Mouse (Mus musculus) forebrain, embryonic 13.5 days (tissue): ENCODE measurements around the gene Ctsd. TPM values are rescaled to one million over a fixed set of nuclear protein-coding genes. Genes with fewer than 3 reads are reported as not detected.
A peak's percentile ranks its signal among the peaks of the same experiment; 100 is the strongest.

Experiments used
- ATAC-seq: fragments of 200-750 bp; cut with Nextera tagmentation; 2 replicates; pipeline ENCODE4 v1.8.0; 2017
- H3K27ac ChIP-seq: fragments of 300-500 bp; sonication (generic); 2 replicates; pipeline ENCODE4 v1.5.1; 2015; ENCODE audit warnings: inconsistent platforms, mild to moderate bottlenecking, moderate library complexity
- H3K27me3 ChIP-seq: fragments of 300-500 bp; sonication (generic); 2 replicates; pipeline ENCODE4 v1.6.1; 2015; ENCODE audit warnings: mild to moderate bottlenecking, inconsistent platforms
- H3K36me3 ChIP-seq: fragments of 300-500 bp; sonication (generic); 2 replicates; pipeline ENCODE4 v1.6.1; 2015; ENCODE audit warnings: mild to moderate bottlenecking, inconsistent platforms; ENCODE audit not compliant: poor library complexity, severe bottlenecking
- H3K4me1 ChIP-seq: fragments of 300-500 bp; sonication (generic); 2 replicates; pipeline ENCODE4 v1.6.1; 2015; ENCODE audit warnings: inconsistent platforms
- H3K4me2 ChIP-seq: fragments of 300-500 bp; sonication (generic); 2 replicates; pipeline ENCODE4 v1.6.1; 2015; ENCODE audit warnings: inconsistent platforms, mild to moderate bottlenecking, moderate library complexity
- H3K4me3 ChIP-seq: fragments of 300-500 bp; sonication (generic); 2 replicates; pipeline ENCODE4 v1.5.1; 2015; ENCODE audit warnings: mild to moderate bottlenecking, inconsistent platforms
- H3K9ac ChIP-seq: fragments of 300-500 bp; sonication (generic); 2 replicates; pipeline ENCODE4 v1.6.1; 2015; ENCODE audit warnings: mild to moderate bottlenecking, inconsistent platforms
- H3K9me3 ChIP-seq: fragments of 300-500 bp; sonication (generic); replicated peaks from 2 replicates; pipeline ENCODE4 v1.6.1; 2016; ENCODE audit warnings: inconsistent platforms
- WGBS: fragments of 180-500 bp; shearing (Covaris S2); methylation state at CpG from one replicate; pipeline ENCODE4 v1.1.7; 2015; 5-methylcytosine and 5-hydroxymethylcytosine counted together
- polyA plus RNA-seq: library from polyadenylated mRNA; unstranded; fragments of >200 nt; fragmentation: Nextera tagmentation; extraction: Ambion mirVana; gene quantifications from 2 replicates; pipeline ENCODE4 v1.2.1, GENCODE M21; 2015

Ctsd gene
- 145 and 166 TPM in 2 replicates for polyA plus RNA-seq

- Histone ChIP-seq H3K9me3 (no peaks in the 10 kb centered on the region), H3K4me3 (peak within 1 kb of the TSS; percentile 87), H3K36me3 (peaks cover 30% of the 10 kb centered on the region), H3K4me2 (peak within 1 kb of the TSS; percentile 90), H3K4me1 (peaks cover 21% of the 10 kb centered on the region), H3K27me3 (0 out of 2 replicates have a peak, but pooled peaks cover 5% of the 10 kb centered on the region), H3K27ac (peak within 1 kb of the TSS; percentile 37), H3K9ac (peak within 1 kb of the TSS; percentile 78)
- ATAC-seq: peak; percentile 97
- WGBS: under 1% methylated on average over 51 of the region's 55 CpGs
Measured at GRCm38 (mm10) chr7:142387419-142388148, at the start of gene Ctsd. Gene Ctsd (minus strand): TSS chr7:142388038.

- Histone ChIP-seq H3K9ac (no peak overlapping the region), H3K9me3 (no peaks in the 10 kb centered on the region), H3K4me2 (no peak overlapping the region), H3K4me1 (no peaks in the 10 kb centered on the region), H3K4me3 (no peak overlapping the region), H3K36me3 (no peaks in the 10 kb centered on the region), H3K27ac (no peak overlapping the region), H3K27me3 (no peaks in the 10 kb centered on the region)
- ATAC-seq: no peak
- 77% methylated on average over 5 of the region's 5 CpGs for WGBS
Measured at GRCm38 (mm10) chr7:142437324-142437723, 49.5 kb upstream of the Ctsd start.

DNA sequence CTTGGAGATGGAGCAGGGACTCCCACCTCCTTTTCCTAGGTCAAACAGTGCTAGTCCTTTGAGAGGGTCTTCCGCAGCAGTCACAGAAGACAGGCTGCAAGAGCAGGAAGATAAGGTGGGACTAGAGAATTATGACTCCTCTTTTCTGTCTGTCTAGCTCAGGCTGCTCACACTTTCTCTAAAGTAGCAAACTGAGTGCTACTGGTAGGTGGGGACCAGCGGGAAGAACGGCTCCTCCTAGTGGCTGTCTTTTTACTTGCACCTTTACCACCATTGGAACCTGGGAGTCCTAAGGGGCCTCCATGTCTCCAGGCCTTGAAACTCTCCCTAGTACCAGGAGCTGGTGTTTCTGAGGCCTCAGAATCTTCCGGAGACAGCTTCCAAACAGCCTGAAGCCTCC lies 47.7 kb upstream of the Ctsd start:
- H3K4me3 ChIP-seq: no peak overlapping the region
- peaks cover 11% of the 10 kb centered on the region for H3K4me1 ChIP-seq
- no peak overlapping the region for H3K9ac ChIP-seq
- no peak overlapping the region for H3K27ac ChIP-seq
- H3K9me3 ChIP-seq: no peaks in the 10 kb centered on the region
- WGBS: 23% methylated on average over 4 of the region's 4 CpGs
- no peaks in the 10 kb centered on the region for H3K27me3 ChIP-seq
- H3K4me2 ChIP-seq: no peak overlapping the region
- peak; percentile 45; the same call in 1 of the 2 replicates for ATAC-seq
- H3K36me3 ChIP-seq: no peaks in the 10 kb centered on the region

DNA sequence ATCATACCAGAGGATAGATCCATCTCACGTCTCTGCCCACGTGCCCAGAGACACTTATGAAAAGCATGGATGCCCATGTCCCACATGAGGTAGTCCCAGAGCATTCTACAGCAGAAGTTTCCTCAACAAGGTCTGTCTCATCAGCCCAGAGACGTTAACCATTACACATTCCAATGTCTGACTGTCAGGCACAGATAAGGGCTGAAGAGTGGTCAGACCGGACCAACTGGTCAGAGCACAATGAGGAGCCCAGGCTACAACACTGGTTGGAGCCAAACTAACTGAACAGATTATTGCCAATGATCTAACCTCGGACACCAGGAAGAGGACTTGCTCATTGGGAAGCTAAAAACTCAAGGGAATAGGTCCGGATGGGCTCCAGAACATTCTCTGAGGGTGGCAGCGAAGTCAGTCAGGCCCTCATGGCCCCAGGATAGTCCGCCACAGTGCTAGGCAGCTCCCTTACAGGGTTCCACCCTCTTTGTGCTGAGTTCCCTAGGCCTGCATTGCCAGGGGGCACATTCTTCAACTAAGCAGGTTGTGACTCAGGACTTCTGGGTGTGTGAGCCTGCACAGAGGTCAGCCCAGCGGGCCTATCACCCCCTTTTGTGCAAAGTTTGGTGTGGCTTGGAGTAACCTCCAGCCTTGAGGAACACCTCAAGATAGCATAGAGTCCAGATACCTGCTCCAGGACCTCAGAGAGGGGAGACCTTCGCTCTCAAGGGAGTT lies 46.5 kb upstream of the Ctsd start, which contains the start of gene Syt8:
Gene Syt8, plus strand, starts transcription at position 714 of the 729 bp plus-strand sequence.
- H3K36me3 ChIP-seq: no peaks in the 10 kb centered on the region
- 84% methylated on average over 10 of the region's 10 CpGs for WGBS
- no peak within 1 kb of the TSS for H3K9ac ChIP-seq
- no peaks in the 10 kb centered on the region for H3K27me3 ChIP-seq
- no peak within 1 kb of the TSS for H3K4me3 ChIP-seq
- H3K9me3 ChIP-seq: no peaks in the 10 kb centered on the region
- peaks cover 19% of the 10 kb centered on the region for H3K4me1 ChIP-seq
- H3K27ac ChIP-seq: no peak within 1 kb of the TSS
- no peak for ATAC-seq
- no peak within 1 kb of the TSS for H3K4me2 ChIP-seq

DNA sequence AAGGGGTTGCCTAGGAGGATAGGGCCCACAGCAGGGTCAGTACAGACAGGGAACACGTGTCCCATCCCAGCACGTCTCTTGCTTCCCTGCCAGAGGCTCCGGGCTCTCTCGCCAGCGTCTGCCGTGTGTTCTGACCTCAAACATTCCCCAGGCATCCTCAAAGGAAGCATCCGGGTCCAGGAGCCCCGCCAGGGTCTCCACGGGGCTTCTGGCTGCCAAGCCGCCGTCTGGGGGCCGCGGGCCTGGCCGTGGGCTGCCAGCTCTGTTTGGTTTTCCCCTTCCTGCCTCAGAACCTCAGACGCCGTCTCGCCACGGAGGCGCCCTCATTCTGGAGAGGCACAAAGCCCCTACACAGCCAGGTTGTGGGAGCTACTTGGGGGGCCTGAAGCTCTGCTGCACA lies 45.8 kb upstream of the Ctsd start:
- H3K36me3 ChIP-seq: no peaks in the 10 kb centered on the region

GRCm38 (mm10) chr7:142431106-142431505 lies 43.3 kb upstream of the Ctsd start:
- Histone ChIP-seq H3K4me1 (peaks cover 19% of the 10 kb centered on the region), H3K4me2 (no peak overlapping the region), H3K36me3 (no peaks in the 10 kb centered on the region), H3K4me3 (no peak overlapping the region), H3K9ac (no peak overlapping the region), H3K9me3 (no peaks in the 10 kb centered on the region), H3K27me3 (no peaks in the 10 kb centered on the region; the same call in 1 of the 2 replicates), H3K27ac (no peak overlapping the region; the same call in 1 of the 2 replicates)
- ATAC-seq: no peak
- 89% methylated on average over 14 of the region's 14 CpGs for WGBS

More for the DNA sequence above, 45.8 kb upstream of the Ctsd start:
- 55% methylated on average over 19 of the region's 19 CpGs for WGBS
- Histone ChIP-seq H3K4me1 (peaks cover 19% of the 10 kb centered on the region), H3K9ac (no peak overlapping the region), H3K9me3 (no peaks in the 10 kb centered on the region), H3K4me2 (no peak overlapping the region), H3K27ac (no peak overlapping the region), H3K27me3 (no peaks in the 10 kb centered on the region), H3K4me3 (no peak overlapping the region)
- ATAC-seq: no peak

DNA sequence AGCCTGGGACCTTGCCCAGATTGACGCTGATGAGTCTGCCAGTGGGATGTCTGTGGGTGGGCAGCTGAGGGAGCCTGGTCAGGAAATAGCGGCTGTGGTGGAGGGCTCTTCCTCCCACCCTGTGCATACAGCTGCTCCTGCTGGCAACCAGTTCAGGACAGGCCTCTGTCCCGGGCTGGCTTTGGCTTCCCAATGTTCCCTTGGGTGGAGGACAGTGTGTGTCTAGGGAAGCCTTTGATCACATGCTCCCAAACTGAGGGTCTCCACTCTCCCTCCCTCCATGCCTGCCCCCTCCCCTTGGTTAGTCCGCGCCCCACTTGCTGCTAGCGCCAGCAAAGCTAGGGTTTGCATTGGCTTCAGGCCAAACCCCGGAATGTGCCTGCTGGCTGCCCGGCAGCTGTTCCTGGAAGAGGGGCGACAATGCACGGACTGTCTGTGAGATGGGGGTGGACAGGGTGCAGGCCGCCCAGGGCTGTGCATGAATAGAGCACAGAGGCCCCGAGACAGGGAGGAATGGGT lies 42.4 kb upstream of the Ctsd start:
- H3K4me1 ChIP-seq: peaks cover 19% of the 10 kb centered on the region
- 29% methylated on average over 12 of the region's 12 CpGs for WGBS
- H3K4me3 ChIP-seq: no peak overlapping the region
- H3K27ac ChIP-seq: peak overlapping the region; percentile 54; the same call in 1 of the 2 replicates
- peak overlapping the region; percentile 34; the same call in 1 of the 2 replicates for H3K4me2 ChIP-seq
- ATAC-seq: peak; percentile 87
- no peaks in the 10 kb centered on the region for H3K9me3 ChIP-seq
- H3K9ac ChIP-seq: no peak overlapping the region; the same call in 1 of the 2 replicates
- H3K36me3 ChIP-seq: no peaks in the 10 kb centered on the region
- no peaks in the 10 kb centered on the region; the same call in 1 of the 2 replicates for H3K27me3 ChIP-seq

GRCm38 (mm10) chr7:142428213-142428612 lies 40.4 kb upstream of the Ctsd start:
- Histone ChIP-seq H3K9me3 (no peaks in the 10 kb centered on the region), H3K4me3 (no peak overlapping the region), H3K4me2 (no peak overlapping the region), H3K4me1 (peaks cover 19% of the 10 kb centered on the region), H3K27ac (no peak overlapping the region), H3K36me3 (no peaks in the 10 kb centered on the region), H3K27me3 (no peaks in the 10 kb centered on the region; the same call in 1 of the 2 replicates), H3K9ac (no peak overlapping the region)
- 3% methylated on average over 7 of the region's 7 CpGs for WGBS
- ATAC-seq: no peak

GRCm38 (mm10) chr7:142425641-142426213 lies 37.9 kb upstream of the Ctsd start:
- H3K4me2 ChIP-seq: no peak overlapping the region
- no peaks in the 10 kb centered on the region; the same call in 1 of the 2 replicates for H3K27me3 ChIP-seq
- no peaks in the 10 kb centered on the region for H3K9me3 ChIP-seq
- no peak for ATAC-seq
- no peak overlapping the region for H3K27ac ChIP-seq
- H3K36me3 ChIP-seq: no peaks in the 10 kb centered on the region
- no peak overlapping the region for H3K4me3 ChIP-seq
- WGBS: 52% methylated on average over 11 of the region's 11 CpGs
- no peak overlapping the region for H3K9ac ChIP-seq
- H3K4me1 ChIP-seq: peaks cover 11% of the 10 kb centered on the region

GRCm38 (mm10) chr7:142421826-142422225 lies 34.0 kb upstream of the Ctsd start:
- H3K9ac ChIP-seq: no peak overlapping the region
- 86% methylated on average over 2 of the region's 2 CpGs for WGBS
- no peak overlapping the region for H3K27ac ChIP-seq
- no peaks in the 10 kb centered on the region for H3K36me3 ChIP-seq
- no peaks in the 10 kb centered on the region for H3K27me3 ChIP-seq
- H3K4me3 ChIP-seq: no peak overlapping the region
- no peak for ATAC-seq
- H3K4me2 ChIP-seq: no peak overlapping the region
- H3K4me1 ChIP-seq: no peaks in the 10 kb centered on the region
- no peaks in the 10 kb centered on the region for H3K9me3 ChIP-seq

GRCm38 (mm10) chr7:142419887-142420286 lies 32.0 kb upstream of the Ctsd start:
- H3K4me2 ChIP-seq: no peak overlapping the region
- ATAC-seq: no peak
- H3K4me3 ChIP-seq: no peak overlapping the region
- H3K27me3 ChIP-seq: no peaks in the 10 kb centered on the region
- H3K9me3 ChIP-seq: no peaks in the 10 kb centered on the region
- no peak overlapping the region for H3K27ac ChIP-seq
- H3K36me3 ChIP-seq: no peaks in the 10 kb centered on the region
- H3K4me1 ChIP-seq: no peaks in the 10 kb centered on the region
- WGBS: 87% methylated on average over 5 of the region's 5 CpGs
- H3K9ac ChIP-seq: no peak overlapping the region

GRCm38 (mm10) chr7:142418679-142419078 lies 30.8 kb upstream of the Ctsd start:
- no peak for ATAC-seq
- H3K4me2 ChIP-seq: no peak overlapping the region
- H3K4me1 ChIP-seq: no peaks in the 10 kb centered on the region
- no peak overlapping the region for H3K27ac ChIP-seq
- H3K36me3 ChIP-seq: no peaks in the 10 kb centered on the region
- no peak overlapping the region for H3K4me3 ChIP-seq
- H3K9ac ChIP-seq: no peak overlapping the region
- H3K27me3 ChIP-seq: no peaks in the 10 kb centered on the region
- 93% methylated on average over 8 of the region's 8 CpGs for WGBS
- no peaks in the 10 kb centered on the region for H3K9me3 ChIP-seq
